Comparison of ENCODE assay signal across 19 mouse cellular contexts in the genomic region with DNA sequence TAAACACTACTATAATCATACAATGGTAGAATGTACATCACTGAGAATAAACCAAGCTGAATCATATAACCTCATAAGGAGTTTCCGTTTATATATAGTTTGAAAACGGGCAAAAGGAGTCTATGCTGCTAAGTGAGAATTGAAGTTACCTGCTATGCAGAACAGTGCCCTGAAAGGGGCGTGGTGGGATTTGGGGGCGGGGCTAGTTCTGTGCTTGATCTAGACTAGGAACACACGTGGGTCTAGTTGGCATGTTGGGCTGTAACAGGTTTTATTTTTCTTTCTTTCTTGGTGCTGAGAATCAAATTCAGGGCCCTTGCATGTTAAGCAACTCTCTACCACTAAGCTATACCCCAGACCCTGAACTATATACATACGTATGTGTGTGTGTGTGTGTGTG. TPM values are rescaled to one million over a fixed set of nuclear protein-coding genes. Genes with fewer than 3 reads are reported as not detected.
DNase-seq lines count a peak whose midpoint lies in the region; ATAC-seq and TF ChIP-seq lines count a peak whose summit lies in the region.
"Had no signal": no experiment of that assay in that cellular context is flagged by ENCODE, and none has a peak within 500 bp of the region (broad histone marks: within the 10 kb centered on the region; RNA-seq: fewer than 3 reads in every experiment).

No protein-coding gene starts in this region.

- H3K4me2 ChIP-seq in hindbrain, embryonic 11.5 days (replicated peaks; ENCODE audit: low read depth, low read length) = no peak overlapping the region
- H3K4me2 ChIP-seq in hindbrain, embryonic 14.5 days (replicated peaks) = no peak overlapping the region
- H3K4me2 ChIP-seq: forebrain, embryonic 15.5 days; liver, embryonic 12.5 days; lung, embryonic 14.5 days; midbrain, embryonic 12.5 days had no signal

- TF ChIP-seq POLR2A in thymus, adult 2 months (IDR thresholded peaks at IDR 0.05; ENCODE audit: control insufficient read depth, extremely low read depth, insufficient read depth, low read length, poor library complexity) = no peak

- 58% methylated on average over 6 of the region's 6 CpGs for WGBS in hindbrain, embryonic 11.5 days
- 59% methylated on average over 6 of the region's 6 CpGs for WGBS in hindbrain, embryonic 14.5 days
- WGBS in thymus, adult 2 months = 49% methylated on average over 6 of the region's 6 CpGs

- no peak for ATAC-seq in hindbrain, embryonic 11.5 days (ENCODE audit: low FRiP score)
- no peak for ATAC-seq in hindbrain, embryonic 14.5 days (ENCODE audit: low FRiP score)
- ATAC-seq: forebrain, embryonic 15.5 days; inflammation-experienced regulatory T-cells, adult 6 months; liver, embryonic 12.5 days had no signal

- no peaks in the 10 kb centered on the region for H3K9me3 ChIP-seq in hindbrain, embryonic 11.5 days (ENCODE audit: control insufficient read depth, low read length)
- H3K9me3 ChIP-seq in hindbrain, embryonic 14.5 days (ENCODE audit: control insufficient read depth, low read length) = no peaks in the 10 kb centered on the region
- H3K9me3 ChIP-seq: forebrain, embryonic 15.5 days; liver, embryonic 12.5 days; midbrain, embryonic 12.5 days had no signal

- H3K27me3 ChIP-seq in hindbrain, embryonic 11.5 days (ENCODE audit: control insufficient read depth, insufficient read depth, low read length) = no peaks in the 10 kb centered on the region; the same call in 1 of the 2 replicates
- peaks cover 6% of the 10 kb centered on the region; the same call in 1 of the 2 replicates for H3K27me3 ChIP-seq in hindbrain, embryonic 14.5 days (ENCODE audit: control insufficient read depth, insufficient read depth, low read length)
- H3K27me3 ChIP-seq in thymus, adult 2 months (ENCODE audit: control insufficient read depth, insufficient read depth, low read length) = peaks cover 20% of the 10 kb centered on the region

- H3K9ac ChIP-seq in hindbrain, embryonic 11.5 days (ENCODE audit: low read depth, low read length) = no peak overlapping the region
- no peak overlapping the region for H3K9ac ChIP-seq in hindbrain, embryonic 14.5 days
- H3K9ac ChIP-seq: forebrain, embryonic 15.5 days; liver, embryonic 12.5 days; lung, embryonic 14.5 days; midbrain, embryonic 12.5 days had no signal

- H3K27ac ChIP-seq in hindbrain, embryonic 11.5 days (ENCODE audit: low read depth, low read length) = no peak overlapping the region
- H3K27ac ChIP-seq in hindbrain, embryonic 14.5 days = no peak overlapping the region
- no peak overlapping the region for H3K27ac ChIP-seq in thymus, adult 2 months (ENCODE audit: control insufficient read depth, insufficient read depth, low read length)
- H3K27ac ChIP-seq: forebrain, embryonic 15.5 days; liver, embryonic 12.5 days; midbrain, embryonic 12.5 days had no signal

- H3K4me3 ChIP-seq in hindbrain, embryonic 11.5 days (ENCODE audit: low read depth, low read length) = no peak overlapping the region
- H3K4me3 ChIP-seq in hindbrain, embryonic 14.5 days (replicated peaks; ENCODE audit: low read length) = no peak overlapping the region
- no peak overlapping the region for H3K4me3 ChIP-seq in thymus, adult 2 months (ENCODE audit: control insufficient read depth, insufficient read depth, low read length)
- H3K4me3 ChIP-seq: forebrain, embryonic 15.5 days; liver, embryonic 12.5 days; midbrain, embryonic 12.5 days had no signal

- no peak for TF ChIP-seq CTCF in thymus, adult 2 months (IDR thresholded peaks at IDR 0.05; ENCODE audit: borderline replicate concordance, control insufficient read depth, extremely low read depth, insufficient read depth, low read length, poor library complexity)

- peaks cover 3% of the 10 kb centered on the region for H3K4me1 ChIP-seq in hindbrain, embryonic 11.5 days (replicated peaks; ENCODE audit: control insufficient read depth, insufficient read depth, low read length)
- peaks cover 18% of the 10 kb centered on the region for H3K4me1 ChIP-seq in hindbrain, embryonic 14.5 days (replicated peaks; ENCODE audit: control insufficient read depth, insufficient read depth, low read length)
- peaks cover 6% of the 10 kb centered on the region for H3K4me1 ChIP-seq in thymus, adult 2 months (replicated peaks; ENCODE audit: control insufficient read depth, insufficient read depth, low read length)

- H3K36me3 ChIP-seq in hindbrain, embryonic 11.5 days (ENCODE audit: control insufficient read depth, insufficient read depth, low read length) = no peaks in the 10 kb centered on the region
- H3K36me3 ChIP-seq in hindbrain, embryonic 14.5 days (replicated peaks; ENCODE audit: control insufficient read depth, insufficient read depth) = no peaks in the 10 kb centered on the region
- no peaks in the 10 kb centered on the region for H3K36me3 ChIP-seq in thymus, adult 2 months (ENCODE audit: control insufficient read depth, insufficient read depth, low read length)
- H3K36me3 ChIP-seq: forebrain, embryonic 15.5 days; liver, embryonic 12.5 days; midbrain, embryonic 12.5 days had no signal

- peak; percentile 25 for DNase-seq in hindbrain, embryonic 11.5 days (ENCODE audit: low spot score)
- DNase-seq in hindbrain, embryonic 14.5 days (ENCODE audit: low spot score) = no peak
- DNase-seq in thymus, postnatal 25 days = peak; percentile 10
- no peak for DNase-seq in thymus, adult 2 months
- DNase-seq in ZHBTc4 (ENCODE audit: low read depth, low spot score) = peak; percentile 90
- DNase-seq in ovary, adult 18-20 months (ENCODE audit: low spot score) = no peak
- DNase-seq in kidney, postnatal 14 days = no peak
- DNase-seq in right cerebral cortex, postnatal 10 days (ENCODE audit: low spot score in 2 of 2) = no peak
- DNase-seq: cerebellum, adult 9-11 months; embryo, embryonic 11 days; heart, adult 11 months; layer of hippocampus, postnatal 36 days; lung, embryonic 14.5 days; retina, postnatal 1 day had no signal

RNA-seq across cellular contexts. Expression of gene Gjc1, which starts 1.7 kb away (rescaled TPM):
- polyA plus RNA-seq in hindbrain, embryonic 11.5 days (2014; fragmentation: Nextera tagmentation; extraction: Ambion mirVana) = 78.5 and 82.8 TPM in 2 replicates
- 31.2 and 34.3 TPM in 2 replicates for polyA plus RNA-seq in hindbrain, embryonic 14.5 days (2014; fragmentation: Nextera tagmentation; extraction: Ambion mirVana)
- 1.4 and 1.7 TPM in 2 replicates for polyA plus RNA-seq in thymus, adult 2 months (2012; rRNA removed)
- polyA plus RNA-seq: inflammation-experienced regulatory T-cells, adult 6 months had no signal

RNA-seq across cellular contexts. Expression of gene Higd1b, which starts 14.4 kb away (rescaled TPM):
- not detected in 2 replicates for polyA plus RNA-seq in hindbrain, embryonic 11.5 days (2014; fragmentation: Nextera tagmentation; extraction: Ambion mirVana)
- polyA plus RNA-seq in hindbrain, embryonic 14.5 days (2014; fragmentation: Nextera tagmentation; extraction: Ambion mirVana) = 9.4 and 9.8 TPM in 2 replicates
- polyA plus RNA-seq in thymus, adult 2 months (2012; rRNA removed) = 0.36 and 1.4 TPM in 2 replicates
- polyA plus RNA-seq: inflammation-experienced regulatory T-cells, adult 6 months; kidney, embryonic 14.5 days; liver, embryonic 12.5 days; midbrain, embryonic 12.5 days had no signal

RNA-seq across cellular contexts. Expression of gene Eftud2, which starts 59.6 kb away (rescaled TPM):
- polyA plus RNA-seq in hindbrain, embryonic 11.5 days (2014; fragmentation: Nextera tagmentation; extraction: Ambion mirVana) = 205 and 222 TPM in 2 replicates
- polyA plus RNA-seq in hindbrain, embryonic 14.5 days (2014; fragmentation: Nextera tagmentation; extraction: Ambion mirVana) = 110 and 123 TPM in 2 replicates
- polyA plus RNA-seq in thymus, adult 2 months (2012; rRNA removed) = 215 and 245 TPM in 2 replicates

RNA-seq across cellular contexts. Expression of gene Ccdc103, which starts 59.8 kb away (rescaled TPM):
- 1.2 and 2.0 TPM in 2 replicates for polyA plus RNA-seq in hindbrain, embryonic 11.5 days (2014; fragmentation: Nextera tagmentation; extraction: Ambion mirVana)
- polyA plus RNA-seq in hindbrain, embryonic 14.5 days (2014; fragmentation: Nextera tagmentation; extraction: Ambion mirVana) = 2.2 and 2.8 TPM in 2 replicates
- 0.28 TPM in 1 of 2 replicates, not detected in the other for polyA plus RNA-seq in thymus, adult 2 months (2012; rRNA removed)
- polyA plus RNA-seq: inflammation-experienced regulatory T-cells, adult 6 months had no signal

RNA-seq across cellular contexts. Expression of gene Adam11, which starts 60.0 kb away (rescaled TPM):
- polyA plus RNA-seq in hindbrain, embryonic 11.5 days (2014; fragmentation: Nextera tagmentation; extraction: Ambion mirVana) = 16.6 and 19.2 TPM in 2 replicates
- polyA plus RNA-seq in hindbrain, embryonic 14.5 days (2014; fragmentation: Nextera tagmentation; extraction: Ambion mirVana) = 19.2 and 24.1 TPM in 2 replicates
- polyA plus RNA-seq in thymus, adult 2 months (2012; rRNA removed) = 30.2 and 51.6 TPM in 2 replicates

Comparison
In these comparisons a context has a peak if more than half of its experiments do, and no peak if none do; other contexts are left out.
1. DNase-seq: peak in hindbrain, embryonic 11.5 days (single experiment), thymus, postnatal 25 days (single experiment) and ZHBTc4 (single experiment); none in hindbrain, embryonic 14.5 days (single experiment), thymus, adult 2 months (single experiment), ovary, adult 18-20 months (single experiment), kidney, postnatal 14 days (single experiment) and right cerebral cortex, postnatal 10 days (0 of 2).
2. RNA of gene Gjc1, which starts 1.7 kb away (polyA plus RNA-seq): 78.5 to 82.8 TPM in hindbrain, embryonic 11.5 days and 31.2 to 34.3 TPM in hindbrain, embryonic 14.5 days; 1.4 to 1.7 TPM in thymus, adult 2 months; every median in the first group is over 10 times any median in the second.